Mouse (Mus musculus): ENCODE data around the gene Whrn. TPM values are rescaled to one million over a fixed set of nuclear protein-coding genes. Genes with fewer than 3 reads are reported as not detected.
A peak's percentile ranks its signal among the peaks of the same experiment; 100 is the strongest.

Whrn gene
- polyA plus RNA-seq, 1 experiment = 13.0 TPM

GRCm38 (mm10) chr4:63389121-63389886 lies 106.5 kb downstream of the Whrn start:
- WGBS = 35% methylated on average over 8 of the region's 8 CpGs
- H3K27ac ChIP-seq (ENCODE audit: control insufficient read depth, insufficient read depth, low read depth, low read length, poor library complexity) = peak overlapping the region; percentile 67
- no peak overlapping the region for H3K4me3 ChIP-seq (replicated peaks; ENCODE audit: control insufficient read depth, low read depth, low read length)
- peaks cover 29% of the 10 kb centered on the region for H3K4me1 ChIP-seq (ENCODE audit: control insufficient read depth, insufficient read depth, low read length)
- TF ChIP-seq CTCF (IDR thresholded peaks at IDR 0.05; ENCODE audit: control insufficient read depth, insufficient read depth, low read length) (no peak), POLR2A (IDR thresholded peaks at IDR 0.05; ENCODE audit: borderline replicate concordance, control insufficient read depth, low read depth, low read length) (no peak)

GRCm38 (mm10) chr4:63388029-63388428 lies 107.8 kb downstream of the Whrn start:
- WGBS = 81% methylated on average over 6 of the region's 6 CpGs
- TF ChIP-seq CTCF (IDR thresholded peaks at IDR 0.05; ENCODE audit: control insufficient read depth, insufficient read depth, low read length) (no peak), POLR2A (IDR thresholded peaks at IDR 0.05; ENCODE audit: borderline replicate concordance, control insufficient read depth, low read depth, low read length) (no peak)
- peaks cover 32% of the 10 kb centered on the region for H3K4me1 ChIP-seq (ENCODE audit: control insufficient read depth, insufficient read depth, low read length)
- peak overlapping the region; percentile 0; the same call in 1 of the 2 replicates for H3K27ac ChIP-seq (ENCODE audit: control insufficient read depth, insufficient read depth, low read depth, low read length, poor library complexity)
- H3K4me3 ChIP-seq (replicated peaks; ENCODE audit: control insufficient read depth, low read depth, low read length) = no peak overlapping the region

GRCm38 (mm10) chr4:63385784-63386183 lies 110.0 kb downstream of the Whrn start:
- Histone ChIP-seq H3K27ac (ENCODE audit: control insufficient read depth, insufficient read depth, low read depth, low read length, poor library complexity) (peak overlapping the region; percentile 88), H3K4me3 (replicated peaks; ENCODE audit: control insufficient read depth, low read depth, low read length) (peak overlapping the region; percentile 55), H3K4me1 (ENCODE audit: control insufficient read depth, insufficient read depth, low read length) (peaks cover 29% of the 10 kb centered on the region)
- 5% methylated on average over 11 of the region's 11 CpGs for WGBS
- no peak for TF ChIP-seq CTCF (IDR thresholded peaks at IDR 0.05; ENCODE audit: control insufficient read depth, insufficient read depth, low read length)
- TF ChIP-seq POLR2A (IDR thresholded peaks at IDR 0.05; ENCODE audit: borderline replicate concordance, control insufficient read depth, low read depth, low read length) = no peak

- no peak overlapping the region for H3K4me3 ChIP-seq (replicated peaks; ENCODE audit: control insufficient read depth, low read depth, low read length)
- TF ChIP-seq POLR2A (IDR thresholded peaks at IDR 0.05; ENCODE audit: borderline replicate concordance, control insufficient read depth, low read depth, low read length) (no peak), CTCF (IDR thresholded peaks at IDR 0.05; ENCODE audit: control insufficient read depth, insufficient read depth, low read length) (no peak)
- peaks cover 25% of the 10 kb centered on the region for H3K4me1 ChIP-seq (ENCODE audit: control insufficient read depth, insufficient read depth, low read length)
- H3K27ac ChIP-seq (ENCODE audit: control insufficient read depth, insufficient read depth, low read depth, low read length, poor library complexity) = peak overlapping the region; percentile 88
- 72% methylated on average over 3 of the region's 3 CpGs for WGBS
Measured at GRCm38 (mm10) chr4:63385253-63385652, 110.5 kb downstream of the Whrn start.

GRCm38 (mm10) chr4:63384262-63384661 lies 111.5 kb downstream of the Whrn start:
- no peak overlapping the region for H3K4me3 ChIP-seq (replicated peaks; ENCODE audit: control insufficient read depth, low read depth, low read length)
- H3K27ac ChIP-seq (ENCODE audit: control insufficient read depth, insufficient read depth, low read depth, low read length, poor library complexity) = peak overlapping the region; percentile 38
- peaks cover 18% of the 10 kb centered on the region for H3K4me1 ChIP-seq (ENCODE audit: control insufficient read depth, insufficient read depth, low read length)
- TF ChIP-seq CTCF (IDR thresholded peaks at IDR 0.05; ENCODE audit: control insufficient read depth, insufficient read depth, low read length) (no peak), POLR2A (IDR thresholded peaks at IDR 0.05; ENCODE audit: borderline replicate concordance, control insufficient read depth, low read depth, low read length) (no peak)
- 77% methylated on average over 4 of the region's 4 CpGs for WGBS

GRCm38 (mm10) chr4:63383474-63383873 lies 112.3 kb downstream of the Whrn start:
- H3K4me3 ChIP-seq (replicated peaks; ENCODE audit: control insufficient read depth, low read depth, low read length) = no peak overlapping the region
- H3K4me1 ChIP-seq (ENCODE audit: control insufficient read depth, insufficient read depth, low read length) = peaks cover 13% of the 10 kb centered on the region
- H3K27ac ChIP-seq (ENCODE audit: control insufficient read depth, insufficient read depth, low read depth, low read length, poor library complexity) = peak overlapping the region; percentile 38
- TF ChIP-seq CTCF (IDR thresholded peaks at IDR 0.05; ENCODE audit: control insufficient read depth, insufficient read depth, low read length) = no peak
- TF ChIP-seq POLR2A (IDR thresholded peaks at IDR 0.05; ENCODE audit: borderline replicate concordance, control insufficient read depth, low read depth, low read length) = no peak
- WGBS = 66% methylated on average over 12 of the region's 12 CpGs

GRCm38 (mm10) chr4:63382676-63383369 lies 113.0 kb downstream of the Whrn start:
- Histone ChIP-seq H3K27ac (ENCODE audit: control insufficient read depth, insufficient read depth, low read depth, low read length, poor library complexity) (peak overlapping the region; percentile 38), H3K4me1 (ENCODE audit: control insufficient read depth, insufficient read depth, low read length) (peaks cover 11% of the 10 kb centered on the region), H3K4me3 (replicated peaks; ENCODE audit: control insufficient read depth, low read depth, low read length) (no peak overlapping the region)
- TF ChIP-seq POLR2A (IDR thresholded peaks at IDR 0.05; ENCODE audit: borderline replicate concordance, control insufficient read depth, low read depth, low read length) (no peak), CTCF (IDR thresholded peaks at IDR 0.05; ENCODE audit: control insufficient read depth, insufficient read depth, low read length) (no peak)
- WGBS = 66% methylated on average over 4 of the region's 4 CpGs

GRCm38 (mm10) chr4:63377483-63377882 lies 118.3 kb downstream of the Whrn start:
- TF ChIP-seq CTCF (IDR thresholded peaks at IDR 0.05; ENCODE audit: control insufficient read depth, insufficient read depth, low read length) = peak; percentile 38; the same call in 1 of the 2 replicates
- no peak for TF ChIP-seq POLR2A (IDR thresholded peaks at IDR 0.05; ENCODE audit: borderline replicate concordance, control insufficient read depth, low read depth, low read length)
- H3K27ac ChIP-seq (ENCODE audit: control insufficient read depth, insufficient read depth, low read depth, low read length, poor library complexity) = no peak overlapping the region
- 70% methylated on average over 7 of the region's 7 CpGs for WGBS
- no peak overlapping the region for H3K4me3 ChIP-seq (replicated peaks; ENCODE audit: control insufficient read depth, low read depth, low read length)
- H3K4me1 ChIP-seq (ENCODE audit: control insufficient read depth, insufficient read depth, low read length) = peaks cover 4% of the 10 kb centered on the region
